Mouse (Mus musculus) liver (tissue): ENCODE results near the gene Ltv1.
"Not testable (repeated sequence)": the region's sequence is repeated elsewhere in the genome, so short reads cannot be mapped to it uniquely, and the experiment has no call there.

Experiments
- DNase-seq: peaks from one replicate; pipeline ENCODE4 v3.0.0-alpha.2; 2020; ENCODE audit warnings: mixed read lengths

Ltv1 gene

DNA sequence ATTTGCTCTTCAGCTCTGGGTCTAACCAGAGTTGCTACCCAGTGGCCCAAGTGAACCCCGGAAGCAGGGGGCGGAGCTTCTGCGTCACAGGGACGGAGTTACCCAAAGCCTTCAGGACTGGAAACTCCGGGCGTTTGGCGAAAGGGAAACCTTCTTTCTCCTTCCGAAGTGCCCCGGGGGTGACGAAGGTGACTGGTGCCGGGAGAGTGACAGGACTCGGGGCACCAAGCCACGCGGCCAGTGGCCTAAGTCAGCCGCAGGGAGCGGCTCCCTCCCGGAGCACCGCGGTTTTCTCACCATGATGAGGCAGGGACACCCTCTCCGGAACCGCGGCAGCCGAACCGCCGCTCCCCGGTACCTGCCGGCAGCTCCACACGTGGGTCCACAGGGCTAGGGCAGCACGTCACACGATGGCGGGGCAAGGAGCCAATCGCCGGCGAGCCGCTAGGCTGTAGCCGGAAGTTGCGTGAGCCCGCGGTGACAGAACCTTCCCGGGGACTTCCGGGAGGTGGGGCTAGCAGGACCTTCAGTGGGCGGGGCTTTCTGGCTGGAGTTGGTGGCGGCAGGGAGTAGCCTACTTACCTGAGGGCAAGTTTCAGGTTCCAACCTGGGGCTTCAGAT, at the start of gene Ltv1:
TSS of gene Ltv1 (minus strand) at position 438 of the 621 bp plus-strand sequence.
- peak; percentile 97 for DNase-seq

DNA sequence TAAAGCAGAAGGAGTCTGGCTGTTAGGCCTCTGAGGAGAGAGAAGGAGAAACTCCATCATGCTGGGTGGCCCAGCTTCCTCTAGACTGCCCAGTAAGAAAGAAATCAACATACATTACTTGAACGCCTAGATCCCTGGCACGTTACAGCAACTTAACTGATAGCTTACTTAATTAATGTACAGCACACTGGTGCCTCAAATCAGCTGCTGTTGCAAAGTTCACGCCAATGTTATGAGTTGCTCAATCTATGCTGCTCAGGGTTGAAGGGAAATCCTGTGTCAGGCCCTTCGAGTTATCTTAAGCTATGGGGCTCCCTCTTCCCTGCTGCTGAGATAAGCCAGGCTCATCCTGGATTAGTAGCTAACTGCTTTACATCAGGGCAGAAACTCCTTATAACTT, 47.5 kb upstream of the Ltv1 start:
- peak; percentile 17 for DNase-seq

DNA sequence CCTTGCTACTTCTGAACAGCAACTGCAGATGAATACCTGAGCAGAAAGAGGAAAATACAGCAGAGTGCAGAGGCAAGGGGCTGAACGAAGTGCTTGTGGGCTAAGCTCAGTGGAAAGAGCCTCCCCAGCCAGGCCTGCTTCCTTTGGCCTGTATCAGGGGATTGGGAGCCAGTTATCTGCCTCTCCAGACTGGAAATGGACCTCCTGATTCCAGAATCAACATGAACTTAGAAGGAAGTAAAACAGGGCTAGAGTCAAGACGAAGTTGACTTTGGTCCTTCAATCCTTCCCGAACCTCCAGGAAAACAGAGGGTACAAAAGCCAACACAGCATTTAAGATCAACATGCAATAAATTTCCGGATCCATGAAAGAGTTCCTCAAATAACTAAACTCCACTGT, 45.2 kb upstream of the Ltv1 start:
- no peak for DNase-seq

DNA sequence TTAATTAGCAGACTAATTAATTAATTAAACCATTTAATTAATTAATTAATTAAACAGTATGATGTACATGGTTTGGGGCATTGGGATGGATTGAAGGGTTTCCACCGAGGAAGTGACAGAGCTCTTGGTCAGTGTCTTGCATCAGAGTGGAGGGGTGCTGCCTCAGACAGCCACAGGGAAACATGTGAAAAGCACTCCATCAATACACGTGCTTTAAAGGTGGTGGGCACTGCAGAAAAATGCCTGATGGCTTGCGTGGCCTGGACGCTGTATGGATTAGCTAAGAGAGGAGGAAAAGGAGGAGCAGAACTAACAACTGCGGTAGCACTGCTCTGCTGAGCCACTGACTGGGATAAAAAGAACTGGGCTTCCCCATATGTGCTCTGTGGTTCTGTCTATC, 43.9 kb upstream of the Ltv1 start:
- DNase-seq: no peak

DNA sequence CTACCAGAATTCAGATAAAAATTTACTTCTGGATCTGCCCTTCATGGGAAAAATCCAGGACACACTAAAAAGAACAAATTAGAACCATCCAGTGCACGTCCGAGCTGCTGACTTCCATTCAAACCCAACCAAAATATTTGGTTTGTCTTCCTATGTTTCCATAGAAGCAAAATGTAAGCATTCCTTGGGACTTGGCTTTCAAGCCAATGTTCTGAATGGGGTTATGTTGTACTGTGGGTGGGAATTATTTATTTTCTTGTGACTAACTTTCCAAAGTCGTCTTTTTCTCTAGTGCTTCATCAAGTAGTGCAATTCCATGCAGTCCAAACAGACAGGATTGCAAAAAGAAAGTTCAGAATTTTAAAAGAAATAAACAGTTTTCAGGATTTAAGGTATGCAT, 41.5 kb upstream of the Ltv1 start:
- DNase-seq: no peak

DNA sequence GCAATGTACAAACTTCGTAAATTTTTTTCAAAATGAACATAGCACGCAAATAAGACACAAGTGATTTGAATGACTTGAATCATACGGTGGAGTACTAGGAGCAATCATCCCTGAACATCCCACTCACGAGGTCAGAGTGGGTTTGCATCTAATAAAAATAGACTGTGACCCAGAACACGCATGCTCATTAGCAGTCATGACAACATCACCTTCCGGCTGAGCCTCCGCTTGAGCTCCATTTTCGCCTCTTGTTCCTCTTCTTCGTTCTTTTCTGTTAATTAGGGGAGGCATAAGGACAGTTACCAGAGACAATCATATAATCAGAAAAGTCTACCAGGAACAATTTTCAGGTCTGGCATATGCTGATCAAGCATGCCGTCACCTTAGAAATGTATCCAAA, 41.0 kb upstream of the Ltv1 start:
- DNase-seq: no peak

DNA sequence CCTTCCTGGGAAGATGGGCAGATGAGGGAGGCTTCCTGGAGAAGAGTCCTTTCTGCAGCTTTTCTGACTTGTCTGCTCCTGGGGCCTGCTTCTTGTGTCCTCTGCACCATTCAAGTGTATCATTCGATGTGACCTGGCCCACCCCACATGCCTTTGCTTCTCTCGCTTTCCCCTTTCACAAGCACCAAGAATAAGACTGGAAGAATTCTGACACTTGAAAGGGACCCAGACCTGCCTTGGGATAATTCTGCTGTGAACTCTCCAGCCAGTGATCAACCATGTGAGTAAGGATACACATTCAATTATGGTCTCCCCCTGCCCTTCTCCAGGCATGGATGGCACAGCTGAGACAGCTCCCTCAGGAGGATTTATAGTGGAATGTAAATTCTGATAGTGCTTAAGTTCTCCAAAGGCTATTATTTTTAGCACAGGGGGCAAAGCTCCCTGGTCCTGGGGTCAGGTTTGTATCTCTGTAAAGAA, 40.2 kb upstream of the Ltv1 start:
- DNase-seq: no peak

DNA sequence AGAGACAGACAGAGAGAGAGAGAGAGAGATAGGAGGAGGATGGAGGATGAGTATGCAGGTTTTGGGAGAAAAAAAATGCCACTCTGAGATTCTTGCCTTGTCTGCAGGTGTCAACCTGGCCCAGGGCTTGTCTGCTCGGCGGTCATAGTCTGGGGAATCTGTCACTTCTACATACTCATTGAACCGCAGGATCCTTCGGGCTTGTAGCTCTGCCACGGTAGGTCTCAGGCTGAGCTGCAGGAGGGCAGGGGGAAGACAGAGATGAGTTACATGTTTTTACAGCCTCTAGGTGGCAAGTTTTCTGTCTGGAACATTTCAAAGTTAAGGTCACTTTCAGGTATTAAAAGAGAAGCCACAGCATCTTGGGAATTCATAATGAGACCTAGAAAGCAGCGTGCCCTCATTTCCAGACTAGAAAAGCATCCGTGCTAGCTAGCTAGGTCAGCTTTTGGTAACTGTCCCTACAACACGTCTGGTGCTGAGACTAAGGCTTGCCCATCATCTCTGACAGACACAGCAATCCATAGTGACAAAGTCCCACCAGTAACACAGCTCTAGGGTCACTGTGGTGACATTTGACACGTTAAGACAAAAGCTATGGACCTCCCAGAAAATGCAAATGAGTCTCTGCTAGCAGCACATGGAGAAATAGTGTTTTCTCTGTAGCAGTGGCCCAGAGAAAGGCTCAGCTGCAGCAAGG, 39.6 kb upstream of the Ltv1 start:
- DNase-seq: no peak

DNA sequence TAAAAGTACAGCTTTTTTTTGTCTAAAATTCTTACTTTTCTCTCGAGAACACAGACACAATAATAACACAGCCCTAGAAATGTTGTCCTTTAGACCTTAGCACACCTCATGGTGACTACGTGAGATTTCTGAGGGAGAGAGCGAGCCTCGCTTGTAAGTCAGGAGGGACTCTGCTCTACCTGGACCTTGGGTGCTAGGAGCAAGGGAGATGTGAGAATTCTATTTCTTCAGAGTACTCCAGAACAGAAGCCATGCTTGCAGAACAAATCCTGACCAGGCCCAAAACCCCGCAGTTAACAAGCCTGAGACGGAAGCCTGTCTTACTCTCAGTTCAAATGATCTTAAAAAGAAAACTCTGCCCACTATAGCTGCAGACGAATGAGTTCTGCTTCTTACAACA, 37.7 kb upstream of the Ltv1 start:
- DNase-seq: no peak

DNA sequence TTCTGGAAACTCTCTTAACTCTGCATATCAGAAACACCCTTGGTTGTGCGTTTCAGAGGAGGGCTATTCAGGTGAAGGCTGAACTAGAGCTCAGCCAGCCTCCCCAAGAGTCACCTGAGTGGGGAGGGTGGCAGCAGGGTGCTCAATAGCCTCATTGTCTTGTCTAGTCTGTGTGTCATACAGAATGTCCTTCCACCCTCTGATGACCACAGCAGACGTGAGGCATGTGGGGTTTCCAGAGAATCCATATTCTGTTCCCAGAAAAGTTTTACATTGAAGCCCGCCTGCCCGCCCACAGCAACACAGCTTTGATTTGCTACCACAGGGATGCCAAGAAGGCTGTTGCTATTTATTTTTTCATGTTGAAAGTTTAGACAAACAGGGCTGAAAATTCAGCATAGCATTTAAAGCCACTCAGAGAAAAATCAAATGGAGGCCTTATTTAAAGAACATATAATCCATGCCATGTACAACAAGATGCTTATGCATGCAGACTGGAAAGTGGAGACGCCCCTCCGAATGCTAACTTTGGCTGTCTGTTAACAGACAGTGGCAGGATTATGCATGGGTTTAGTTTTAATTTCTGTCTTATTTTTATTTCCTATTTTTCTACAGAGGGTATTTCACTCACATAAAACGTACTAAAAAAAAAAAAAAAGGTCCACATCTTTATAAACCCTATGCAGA, 32.6 kb upstream of the Ltv1 start:
- no peak for DNase-seq

DNA sequence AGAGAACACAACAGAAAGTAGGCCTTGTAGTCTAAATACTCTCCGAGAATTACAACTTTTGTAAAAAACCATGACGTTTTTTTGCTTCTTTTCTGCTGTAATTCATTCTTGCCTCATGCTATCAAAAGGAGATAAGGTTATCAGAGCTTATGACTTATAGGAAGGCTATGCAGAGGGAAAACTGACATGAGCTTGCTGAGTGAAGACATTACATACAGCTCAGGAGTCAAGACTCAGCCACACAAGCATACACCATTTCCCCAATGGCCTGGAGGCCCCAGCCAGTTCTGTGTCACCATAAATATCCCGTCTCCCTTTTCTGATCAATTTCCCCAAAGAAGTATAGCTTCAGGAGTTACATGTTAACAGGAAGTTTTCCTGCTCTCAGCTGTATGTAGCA, 29.2 kb upstream of the Ltv1 start:
- no peak for DNase-seq

DNA sequence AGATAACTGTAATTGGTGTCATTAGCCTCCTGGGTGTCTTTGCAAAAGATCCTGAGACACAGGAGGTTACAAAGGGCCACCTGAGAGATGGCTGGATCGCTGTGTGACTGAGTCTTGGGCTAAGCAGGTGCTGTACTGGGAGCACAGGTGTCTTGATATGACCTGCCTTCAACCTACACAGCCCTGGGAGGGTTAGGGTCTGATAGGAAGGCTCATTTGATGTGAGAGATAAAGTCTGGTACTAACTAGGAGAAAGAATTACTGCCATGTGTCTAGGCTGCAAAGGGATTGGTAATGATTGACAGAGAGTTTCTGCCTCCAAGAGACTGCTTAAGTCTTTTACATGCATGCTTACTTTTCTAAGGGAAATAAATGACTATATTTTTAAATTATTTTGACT, 27.1 kb upstream of the Ltv1 start:
- no peak for DNase-seq

DNA sequence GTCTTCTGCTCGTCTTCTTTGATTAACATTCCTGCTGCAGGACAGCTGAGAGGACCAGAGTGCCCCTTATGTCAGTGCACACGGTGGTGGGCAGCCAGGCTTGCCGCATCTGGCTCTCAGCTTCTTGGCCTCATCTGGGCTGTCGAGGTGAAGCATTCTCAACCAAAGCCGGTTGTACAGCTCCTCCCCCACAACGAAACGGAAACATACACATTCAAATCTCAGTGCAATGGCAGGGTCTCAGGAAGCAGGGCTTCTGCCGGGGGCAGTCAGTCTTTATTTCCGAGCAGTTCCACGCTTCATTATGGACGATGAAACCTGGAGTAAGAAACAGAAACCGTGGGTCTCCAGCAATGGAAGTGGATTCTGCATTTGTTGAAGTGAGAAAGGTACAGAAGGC, 21.0 kb upstream of the Ltv1 start:
- DNase-seq: no peak

DNA sequence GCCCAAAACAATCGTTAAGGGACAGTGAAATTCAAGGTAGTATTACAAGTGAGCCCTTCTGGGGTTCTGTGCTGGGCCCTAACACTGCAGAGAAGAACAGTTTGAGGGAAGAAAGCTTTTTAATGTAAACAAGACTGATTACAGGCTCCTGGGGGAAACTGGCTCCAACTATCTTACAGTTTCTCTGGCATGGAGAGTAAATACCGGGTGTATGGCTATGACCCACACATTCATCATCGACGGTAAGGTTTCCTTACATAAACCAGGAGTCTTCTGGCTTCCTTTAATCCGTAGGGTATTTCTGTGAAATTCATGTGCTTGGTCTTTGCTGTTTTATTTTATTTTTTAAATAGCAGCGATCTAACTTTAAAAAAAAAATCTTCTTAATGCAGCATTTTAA, 19.9 kb upstream of the Ltv1 start:
- DNase-seq: no peak

DNA sequence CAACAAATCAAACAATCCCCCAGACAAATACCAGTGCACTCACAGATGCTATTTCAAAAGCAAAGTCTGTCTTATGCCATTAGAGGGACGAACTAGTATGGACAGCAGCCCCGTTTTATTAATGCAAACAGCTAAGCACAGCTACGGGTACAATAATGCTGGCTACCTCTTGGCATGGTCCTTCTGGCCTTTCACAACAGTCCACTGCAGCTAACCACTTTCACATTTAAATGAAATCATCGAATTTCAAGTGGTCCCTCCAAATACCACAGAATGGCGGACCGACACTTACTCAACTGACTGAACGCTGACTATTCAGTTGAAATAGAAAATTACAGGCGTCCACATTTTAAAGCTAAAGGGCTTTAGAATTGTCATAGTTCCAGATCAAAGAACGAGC, 19.4 kb upstream of the Ltv1 start:
- no peak for DNase-seq

DNA sequence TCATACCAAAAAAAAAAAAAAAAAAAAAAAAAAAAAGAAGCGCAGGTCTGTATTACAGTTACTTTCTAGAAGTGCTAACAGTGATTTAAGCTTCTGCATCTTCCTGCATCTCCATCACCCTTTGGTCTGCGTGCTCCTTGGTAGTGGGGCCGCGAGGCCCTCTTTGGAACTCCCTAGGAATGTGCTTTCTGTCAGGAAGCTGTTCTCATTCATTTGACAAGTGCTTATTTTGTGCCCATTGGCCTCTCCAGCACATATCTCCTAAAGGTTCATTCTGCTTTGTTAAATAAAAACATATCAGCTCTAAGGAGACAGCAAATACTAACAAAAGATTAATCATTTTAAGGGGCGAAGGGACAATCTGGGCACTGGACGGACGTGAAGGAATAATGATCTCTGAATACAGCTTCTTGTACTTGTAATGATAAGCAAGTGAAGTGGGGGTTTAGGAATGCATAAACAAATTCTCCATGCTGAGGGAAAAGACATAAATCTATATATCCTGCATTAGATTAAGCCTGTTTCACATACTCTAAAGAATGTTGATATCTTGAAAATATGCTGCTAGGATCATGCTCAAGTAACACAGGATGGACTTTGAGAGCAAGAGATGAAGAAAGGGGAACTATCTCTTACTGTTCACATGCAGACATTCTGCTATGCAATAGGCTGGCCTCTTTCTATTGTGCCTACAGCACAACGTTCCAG, 17.1 kb upstream of the Ltv1 start:
- no peak for DNase-seq

DNA sequence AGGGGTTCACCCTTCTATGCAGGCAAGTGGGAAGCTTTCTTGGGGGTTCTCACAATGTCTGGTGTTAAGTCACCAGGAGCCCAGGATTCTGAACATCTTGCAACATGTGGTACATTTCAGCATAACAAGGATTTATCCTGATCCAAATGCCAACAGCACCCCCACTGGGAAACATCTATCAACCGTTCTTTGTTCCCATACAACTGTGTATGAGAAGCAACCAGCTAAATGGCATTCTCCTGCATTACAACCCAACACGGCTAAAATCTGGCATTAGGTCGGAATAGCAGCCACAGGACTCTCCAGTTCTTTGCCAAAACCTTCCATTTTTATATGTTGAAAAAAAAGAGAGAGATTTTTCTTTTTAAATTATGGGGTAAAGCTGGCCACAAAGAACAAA, 16.5 kb upstream of the Ltv1 start:
- no peak for DNase-seq

DNA sequence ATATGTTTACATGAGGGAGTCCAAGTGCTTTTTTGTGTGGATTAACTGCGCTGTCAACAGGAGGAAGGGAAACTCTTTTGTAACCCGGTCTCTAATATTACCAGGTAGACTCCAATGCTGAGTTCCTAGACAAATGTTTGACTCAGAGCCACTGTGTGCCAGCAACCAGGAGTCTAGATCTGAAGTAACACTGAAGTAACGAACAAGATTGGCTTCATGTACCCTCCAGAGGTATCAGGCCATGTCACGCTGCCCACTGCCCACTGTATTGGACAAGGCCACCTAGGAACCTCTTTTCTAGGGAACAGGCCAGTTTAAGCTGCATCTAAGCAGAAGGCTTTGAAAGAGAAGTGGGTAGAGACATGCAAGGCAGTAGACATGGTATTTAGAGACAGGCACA, 16.1 kb upstream of the Ltv1 start:
- no peak for DNase-seq

DNA sequence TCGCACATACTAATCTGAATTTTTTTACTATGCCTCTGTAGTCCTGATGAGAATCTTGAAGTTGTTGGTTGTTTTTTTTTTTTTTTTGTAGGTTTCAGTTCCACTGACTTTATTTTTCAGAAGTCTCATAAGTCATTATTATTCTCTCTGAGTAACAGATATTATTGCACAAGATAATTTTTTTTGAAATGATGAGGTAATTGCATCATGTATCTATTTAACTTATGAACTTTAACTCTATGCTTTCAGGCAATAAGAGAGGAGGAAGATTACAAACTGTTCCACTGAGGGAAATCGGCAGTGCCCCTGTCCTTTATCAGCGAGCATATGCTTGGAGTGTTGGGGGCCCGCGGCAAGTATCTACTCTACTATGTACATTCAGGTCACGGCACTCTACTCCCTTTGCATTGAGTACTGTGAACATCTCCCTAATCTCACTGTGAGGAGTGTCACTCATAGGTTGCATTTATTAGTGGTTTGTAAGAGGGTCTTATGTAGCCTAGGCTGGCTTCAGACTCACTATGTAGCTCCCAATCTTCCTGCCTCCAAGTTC, 8.8 kb upstream of the Ltv1 start:
- DNase-seq: peak; percentile 71

DNA sequence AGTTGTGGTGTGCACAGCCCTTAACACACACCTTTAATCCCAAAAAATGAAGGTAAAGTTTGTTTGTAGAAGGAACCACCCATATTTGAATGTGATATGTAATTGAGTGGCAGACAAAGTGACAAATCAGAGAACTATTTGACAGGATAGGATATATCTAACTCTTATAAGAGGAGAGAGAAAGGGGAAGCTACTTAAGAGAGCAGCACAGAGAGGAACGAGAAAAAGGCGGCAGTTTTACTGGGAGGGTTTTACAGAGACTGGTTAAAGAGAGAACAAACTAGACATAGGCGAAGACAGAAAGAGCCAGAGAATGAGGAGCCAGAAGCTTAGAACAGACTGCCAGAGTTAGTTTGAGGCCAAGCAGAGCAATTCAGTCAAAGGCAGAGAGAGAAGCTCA, 7.9 kb upstream of the Ltv1 start:
- no peak for DNase-seq

DNA sequence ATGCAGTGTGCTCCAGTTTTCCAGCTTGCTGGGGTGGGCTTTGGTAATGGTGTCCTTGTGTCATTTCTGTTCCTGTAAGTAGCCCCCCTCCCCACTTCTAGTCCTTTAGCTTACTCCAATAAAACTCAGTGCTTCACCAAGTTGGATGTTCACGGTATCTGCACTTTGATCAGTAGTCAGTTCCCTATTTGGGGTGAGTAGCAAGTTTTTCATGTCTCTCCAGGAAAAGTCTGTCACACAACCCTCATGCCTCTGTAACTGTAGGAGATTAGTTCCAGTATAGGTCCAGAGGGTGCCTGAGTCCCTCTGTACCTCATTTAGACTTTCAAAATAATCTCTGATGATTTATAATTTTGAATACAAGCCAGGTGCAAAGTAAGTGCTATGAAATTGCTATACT, 6.3 kb upstream of the Ltv1 start:
- no peak for DNase-seq

DNA sequence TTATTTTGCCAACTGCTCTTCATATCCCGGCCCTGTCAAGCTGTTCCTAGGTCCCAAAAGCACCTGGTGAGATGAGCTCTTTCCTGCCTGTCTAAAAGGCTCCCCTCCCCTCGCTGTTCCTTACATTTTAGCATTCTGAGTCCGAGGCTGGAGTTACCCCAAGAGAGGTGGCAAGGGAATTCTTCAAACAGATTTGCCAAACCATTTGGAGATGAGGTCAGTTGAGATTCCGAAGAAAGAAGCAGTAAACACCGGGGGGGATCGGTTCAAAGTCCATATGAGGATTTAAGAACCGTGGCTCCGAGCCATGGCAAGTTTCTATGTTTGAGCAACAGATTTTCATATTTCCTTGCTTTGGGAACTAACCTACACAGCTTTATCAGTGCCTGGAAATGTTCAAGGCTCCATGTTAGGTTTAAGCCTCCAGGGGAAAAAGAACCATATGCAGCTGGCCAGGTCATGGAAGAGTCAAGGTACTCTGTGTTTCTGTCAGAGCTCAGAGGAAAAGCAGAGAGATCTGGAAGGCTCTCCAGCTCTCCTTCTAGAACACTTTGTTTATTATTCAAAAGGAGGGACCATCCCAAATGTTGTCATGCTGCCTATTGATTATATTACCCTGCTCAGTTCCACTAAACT, 4.0 kb upstream of the Ltv1 start:
- DNase-seq: no peak

DNA sequence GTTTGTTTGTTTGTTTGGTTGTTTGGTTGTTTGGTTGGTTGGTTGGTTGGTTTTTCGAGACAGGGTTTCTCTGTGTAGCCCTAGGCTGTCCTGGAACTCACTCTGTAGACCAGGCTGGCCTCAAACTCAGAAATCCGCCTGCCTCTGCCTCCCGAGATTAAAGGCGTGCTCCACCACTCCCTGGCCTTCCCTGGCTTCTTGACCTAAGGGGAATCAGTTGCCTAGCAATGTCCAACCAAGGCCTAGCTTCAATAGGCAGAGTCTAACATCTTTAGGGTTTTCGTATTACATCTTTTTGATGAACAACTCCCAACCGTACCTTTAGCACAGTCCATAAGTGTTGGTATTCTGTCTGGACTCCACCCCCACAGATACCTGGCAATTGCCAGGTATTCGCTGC, 528 bp upstream of the Ltv1 start:
- DNase-seq: not testable (repeated sequence)
